20 mouse cellular contexts compared by ENCODE assay signal in genomic region chr7:79749511-79749910, GRCm38 (mm10). TPM values are rescaled to one million over a fixed set of nuclear protein-coding genes. Genes with fewer than 3 reads are reported as not detected.
"Had no signal": no experiment of that assay in that cellular context is flagged by ENCODE, and none has a peak within 500 bp of the region (broad histone marks: within the 10 kb centered on the region; RNA-seq: fewer than 3 reads in every experiment).

No protein-coding gene starts in this region.

- DNase-seq: retina, postnatal 1 day; right cerebral cortex, adult 18-20 months; right cerebral cortex, postnatal 14 days; right cerebral cortex, postnatal 25 days; right cerebral cortex, postnatal 4 days; spleen, adult 18-20 months; thymus, adult 18-20 months; thymus, adult 2 months; thymus, postnatal 14 days; thymus, postnatal 25 days; thymus, postnatal 36 days; thymus, postnatal 4 days had no signal

- H3K9me3 ChIP-seq: neural tube, embryonic 13.5 days; neural tube, embryonic 15.5 days; stomach, embryonic 15.5 days had no signal

- H3K27ac ChIP-seq: neural tube, embryonic 13.5 days; neural tube, embryonic 15.5 days; stomach, embryonic 15.5 days; stomach, postnatal 0 days had no signal

- H3K36me3 ChIP-seq: neural tube, embryonic 13.5 days; neural tube, embryonic 15.5 days; stomach, embryonic 15.5 days had no signal

- H3K4me3 ChIP-seq: neural tube, embryonic 13.5 days; neural tube, embryonic 15.5 days; stomach, embryonic 15.5 days had no signal

- H3K9ac ChIP-seq: neural tube, embryonic 13.5 days; neural tube, embryonic 15.5 days; stomach, embryonic 15.5 days had no signal

- H3K4me2 ChIP-seq: neural tube, embryonic 13.5 days; neural tube, embryonic 15.5 days; stomach, embryonic 15.5 days had no signal

- H3K27me3 ChIP-seq: neural tube, embryonic 13.5 days; neural tube, embryonic 15.5 days; stomach, embryonic 15.5 days had no signal

- H3K4me1 ChIP-seq: neural tube, embryonic 13.5 days; neural tube, embryonic 15.5 days; stomach, embryonic 15.5 days had no signal

RNA-seq across cellular contexts. Expression of gene Wdr93, which starts 6.5 kb away (rescaled TPM):
- polyA plus RNA-seq: spleen, adult 2 months had no signal

RNA-seq across cellular contexts. Expression of gene Plin1, which starts 16.8 kb away (rescaled TPM):
- polyA plus RNA-seq: neural tube, embryonic 13.5 days; stomach, embryonic 14.5 days; stomach, embryonic 15.5 days; stomach, embryonic 16.5 days; stomach, postnatal 0 days had no signal

RNA-seq across cellular contexts. Expression of gene Mesp1, which starts 44.1 kb away (rescaled TPM):
- polyA plus RNA-seq: neural tube, embryonic 13.5 days; neural tube, embryonic 14.5 days; neural tube, embryonic 15.5 days; spleen, adult 2 months; stomach, embryonic 14.5 days; stomach, embryonic 16.5 days; stomach, postnatal 0 days had no signal
